Mouse (Mus musculus): ENCODE measurements around the gene Atg4a. TPM values are rescaled to one million over a fixed set of nuclear protein-coding genes. Genes with fewer than 3 reads are reported as not detected.

The Atg4a gene
- total and polyA plus RNA-seq, 3 experiments = 0.54 to 40.8 (median 31.8) TPM

DNA sequence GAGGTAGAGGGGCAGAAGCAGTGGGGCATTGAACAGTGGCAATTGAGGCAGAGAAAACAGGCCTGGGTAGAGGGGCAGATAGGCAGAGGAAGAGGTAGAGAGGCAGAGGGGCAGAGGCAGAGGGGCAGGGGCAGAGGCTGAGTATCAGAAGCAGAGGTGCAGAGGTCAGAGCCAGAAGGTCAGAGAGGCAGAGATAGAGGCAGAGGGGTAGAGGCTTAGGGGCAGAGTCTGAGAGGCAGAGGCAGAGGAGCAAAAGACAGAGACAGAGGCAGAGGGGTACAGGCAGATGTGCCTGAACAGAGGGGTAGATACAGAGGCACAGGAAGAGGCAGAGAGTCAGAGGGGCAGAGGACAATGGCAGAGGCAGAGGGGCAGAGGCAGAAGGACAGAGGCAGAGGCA, 193.6 kb downstream of the Atg4a start:
- no peak for ATAC-seq (ENCODE audit: extremely low read depth, insufficient number of reproducible peaks, low FRiP score, poor library complexity, severe bottlenecking)
- DNase-seq (ENCODE audit: low spot score) = no peak
- no peaks in the 10 kb centered on the region for H3K27me3 ChIP-seq (ENCODE audit: insufficient read depth, low read length)
- H3K4me1 ChIP-seq (ENCODE audit: insufficient read depth, low read depth, low read length) = no peaks in the 10 kb centered on the region
- no peaks in the 10 kb centered on the region for H3K9me3 ChIP-seq (replicated peaks)
- H3K4me3 ChIP-seq (ENCODE audit: low read depth, low read length) = no peak overlapping the region
- no peak for TF ChIP-seq GATA2 (IDR thresholded peaks at IDR 0.05; ENCODE audit: borderline replicate concordance, low read depth, low read length)
- H3K36me3 ChIP-seq (replicated peaks) = peaks cover 58% of the 10 kb centered on the region

DNA sequence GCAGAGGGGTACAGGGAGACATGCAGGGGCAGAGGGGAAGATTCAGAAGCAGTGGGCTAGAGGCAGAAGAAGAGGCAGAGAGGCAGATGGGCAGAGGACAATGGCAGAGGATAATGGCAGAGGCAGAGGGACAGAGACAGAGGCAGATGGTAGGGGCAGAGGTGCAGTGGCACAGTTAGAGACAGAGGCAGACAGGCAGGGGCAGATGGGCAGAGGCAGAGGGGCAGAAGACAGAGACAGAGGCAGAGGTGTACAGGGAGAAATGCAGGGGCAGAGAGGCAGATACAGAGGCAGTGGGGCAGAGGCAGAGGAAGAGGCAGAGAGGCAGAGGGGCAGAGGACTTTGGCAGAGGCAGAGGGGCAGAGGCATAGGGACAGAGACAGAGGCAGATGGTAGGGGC, 194.5 kb downstream of the Atg4a start:
- TF ChIP-seq TAL1 (conservative IDR thresholded peaks at IDR 0.05; ENCODE audit: low read depth, low read length) (no peak), GATA1 (IDR thresholded peaks at IDR 0.05; ENCODE audit: borderline replicate concordance, low read length) (no peak), CTCF (IDR thresholded peaks at IDR 0.05; ENCODE audit: low read depth, low read length) (no peak), GATA2 (IDR thresholded peaks at IDR 0.05; ENCODE audit: borderline replicate concordance, low read depth, low read length) (no peak), POLR2AphosphoS5 (IDR thresholded peaks at IDR 0.05; ENCODE audit: insufficient replicate concordance, low read depth, low read length) (no peak)
- DNase-seq (ENCODE audit: low spot score) = no peak
- peaks cover 63% of the 10 kb centered on the region for H3K36me3 ChIP-seq (replicated peaks)

DNA sequence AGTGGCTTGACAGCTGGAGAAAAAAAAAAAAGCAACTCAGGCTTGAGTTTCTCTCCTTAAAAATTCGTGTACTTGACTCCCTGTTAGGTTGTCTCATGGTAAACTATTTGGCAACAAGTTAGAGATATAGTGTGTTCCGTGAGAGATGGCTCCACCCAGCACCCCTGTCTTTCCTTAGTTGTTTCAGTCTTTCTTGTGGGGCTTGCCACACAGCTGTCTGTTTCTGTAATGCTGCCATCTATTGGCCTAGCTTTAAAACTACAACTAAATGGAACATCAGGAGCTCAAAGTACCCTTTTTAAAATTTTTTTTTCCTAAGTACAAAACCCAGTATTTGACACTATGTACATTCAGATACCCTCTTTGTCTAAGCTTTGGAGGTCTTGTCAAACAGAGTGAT, 200.0 kb downstream of the Atg4a start:
- DNase-seq (ENCODE audit: low spot score) = peak; percentile 0
- no peaks in the 10 kb centered on the region for H3K27me3 ChIP-seq (ENCODE audit: insufficient read depth, low read length)
- H3K4me1 ChIP-seq (ENCODE audit: insufficient read depth, low read depth, low read length) = no peaks in the 10 kb centered on the region
- H3K36me3 ChIP-seq (replicated peaks) = peaks cover 54% of the 10 kb centered on the region
- TF ChIP-seq POLR2AphosphoS5 (IDR thresholded peaks at IDR 0.05; ENCODE audit: insufficient replicate concordance, low read depth, low read length) = no peak
- TF ChIP-seq TAL1 (conservative IDR thresholded peaks at IDR 0.05; ENCODE audit: low read depth, low read length) = no peak
- no peak for TF ChIP-seq GATA1 (IDR thresholded peaks at IDR 0.05; ENCODE audit: borderline replicate concordance, low read length)
- TF ChIP-seq GATA2 (IDR thresholded peaks at IDR 0.05; ENCODE audit: borderline replicate concordance, low read depth, low read length) = no peak
- TF ChIP-seq CTCF (IDR thresholded peaks at IDR 0.05; ENCODE audit: low read depth, low read length) = no peak
- H3K4me3 ChIP-seq (ENCODE audit: low read depth, low read length) = no peak overlapping the region
- ATAC-seq (ENCODE audit: extremely low read depth, insufficient number of reproducible peaks, low FRiP score, poor library complexity, severe bottlenecking) = 0 out of 2 replicates have a peak, but pooled peaks have one; percentile 34
- H3K9me3 ChIP-seq (replicated peaks) = no peaks in the 10 kb centered on the region

More for the DNA sequence above, 194.5 kb downstream of the Atg4a start:
- Histone ChIP-seq H3K27me3 (ENCODE audit: insufficient read depth, low read length) (no peaks in the 10 kb centered on the region), H3K4me1 (ENCODE audit: insufficient read depth, low read depth, low read length) (no peaks in the 10 kb centered on the region), H3K4me3 (ENCODE audit: low read depth, low read length) (no peak overlapping the region), H3K9me3 (replicated peaks) (no peaks in the 10 kb centered on the region)
- ATAC-seq (ENCODE audit: extremely low read depth, insufficient number of reproducible peaks, low FRiP score, poor library complexity, severe bottlenecking) = no peak

DNA sequence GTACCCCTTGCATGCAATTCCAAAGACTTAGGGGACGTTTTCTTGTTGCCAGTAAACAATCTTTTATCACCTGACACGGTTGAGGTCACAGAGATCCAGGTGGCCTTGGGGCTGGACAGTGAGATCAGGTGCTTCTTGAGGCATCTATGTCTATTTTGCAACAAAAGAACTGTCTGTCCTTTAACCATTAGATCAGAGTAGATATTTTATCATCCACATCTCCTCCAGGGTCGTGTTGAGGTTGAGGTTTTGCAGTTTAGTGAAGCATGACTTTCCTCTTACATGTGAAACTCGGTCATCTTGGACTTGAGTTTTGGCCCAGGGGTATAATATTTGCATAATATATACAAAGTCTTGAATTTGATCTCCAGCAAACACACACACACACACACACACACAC, 200.9 kb downstream of the Atg4a start:
- Histone ChIP-seq H3K9me3 (replicated peaks) (no peaks in the 10 kb centered on the region), H3K27me3 (ENCODE audit: insufficient read depth, low read length) (no peaks in the 10 kb centered on the region), H3K4me3 (ENCODE audit: low read depth, low read length) (no peak overlapping the region), H3K4me1 (ENCODE audit: insufficient read depth, low read depth, low read length) (no peaks in the 10 kb centered on the region), H3K36me3 (replicated peaks) (peaks cover 45% of the 10 kb centered on the region)
- TF ChIP-seq GATA1 (IDR thresholded peaks at IDR 0.05; ENCODE audit: borderline replicate concordance, low read length) (no peak), GATA2 (IDR thresholded peaks at IDR 0.05; ENCODE audit: borderline replicate concordance, low read depth, low read length) (no peak), TAL1 (conservative IDR thresholded peaks at IDR 0.05; ENCODE audit: low read depth, low read length) (no peak), CTCF (IDR thresholded peaks at IDR 0.05; ENCODE audit: low read depth, low read length) (no peak)
- ATAC-seq (ENCODE audit: extremely low read depth, insufficient number of reproducible peaks, low FRiP score, poor library complexity, severe bottlenecking) (no peak), DNase-seq (ENCODE audit: low spot score) (no peak)

DNA sequence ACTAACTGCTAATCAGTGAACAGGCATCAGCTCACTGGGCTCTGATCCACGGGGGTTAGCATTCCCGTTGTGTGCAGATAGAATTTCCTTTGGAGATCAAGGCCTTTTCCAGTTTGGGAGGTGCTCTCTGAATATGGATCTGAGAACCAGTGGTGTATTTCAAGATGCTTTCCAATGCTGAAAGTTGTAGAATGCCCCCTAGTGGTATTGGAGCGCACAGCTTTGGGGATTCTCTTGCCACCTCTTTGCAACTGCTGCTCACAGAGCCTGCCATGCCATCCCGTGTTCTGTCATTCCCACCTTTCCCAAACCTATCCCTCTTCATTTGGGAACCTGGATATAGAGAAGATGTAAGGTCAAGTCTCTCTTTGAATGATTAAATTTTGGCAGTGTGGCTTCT, 201.5 kb downstream of the Atg4a start:
- Histone ChIP-seq H3K4me3 (ENCODE audit: low read depth, low read length) (no peak overlapping the region), H3K9me3 (replicated peaks) (no peaks in the 10 kb centered on the region), H3K27me3 (ENCODE audit: insufficient read depth, low read length) (no peaks in the 10 kb centered on the region), H3K4me1 (ENCODE audit: insufficient read depth, low read depth, low read length) (no peaks in the 10 kb centered on the region), H3K36me3 (replicated peaks) (peaks cover 39% of the 10 kb centered on the region)
- TF ChIP-seq GATA1 (IDR thresholded peaks at IDR 0.05; ENCODE audit: borderline replicate concordance, low read length) (no peak), CTCF (IDR thresholded peaks at IDR 0.05; ENCODE audit: low read depth, low read length) (peak; percentile 11; the same call in 1 of the 2 replicates), GATA2 (IDR thresholded peaks at IDR 0.05; ENCODE audit: borderline replicate concordance, low read depth, low read length) (no peak)
- ATAC-seq (ENCODE audit: extremely low read depth, insufficient number of reproducible peaks, low FRiP score, poor library complexity, severe bottlenecking) (no peak), DNase-seq (ENCODE audit: low spot score) (no peak)

DNA sequence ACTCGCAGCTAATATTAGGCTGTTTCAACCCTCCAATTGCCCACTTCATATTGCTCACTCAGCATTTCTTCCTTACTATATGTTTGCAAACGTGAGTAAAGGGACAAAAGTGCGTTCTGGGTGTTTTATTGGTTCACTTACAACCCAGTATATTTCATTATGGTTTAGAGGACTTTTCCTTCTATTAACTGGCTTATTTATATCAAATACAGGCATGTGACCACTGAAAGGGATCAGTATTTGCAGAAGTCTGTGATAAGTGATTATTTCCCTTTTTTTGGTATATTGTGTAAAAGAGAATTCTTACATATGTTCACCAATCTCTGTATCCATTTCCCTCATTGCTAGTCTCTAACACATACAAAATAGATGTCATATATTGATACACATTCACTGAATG, 203.7 kb downstream of the Atg4a start:
- no peak overlapping the region for H3K4me3 ChIP-seq (ENCODE audit: low read depth, low read length)
- no peaks in the 10 kb centered on the region for H3K4me1 ChIP-seq (ENCODE audit: insufficient read depth, low read depth, low read length)
- ATAC-seq (ENCODE audit: extremely low read depth, insufficient number of reproducible peaks, low FRiP score, poor library complexity, severe bottlenecking) = no peak
- H3K27me3 ChIP-seq (ENCODE audit: insufficient read depth, low read length) = no peaks in the 10 kb centered on the region
- no peaks in the 10 kb centered on the region for H3K9me3 ChIP-seq (replicated peaks)
- peaks cover 19% of the 10 kb centered on the region for H3K36me3 ChIP-seq (replicated peaks)
- no peak for TF ChIP-seq POLR2AphosphoS5 (IDR thresholded peaks at IDR 0.05; ENCODE audit: insufficient replicate concordance, low read depth, low read length)
- TF ChIP-seq TAL1 (conservative IDR thresholded peaks at IDR 0.05; ENCODE audit: low read depth, low read length) = no peak
- TF ChIP-seq GATA1 (IDR thresholded peaks at IDR 0.05; ENCODE audit: borderline replicate concordance, low read length) = no peak
- no peak for TF ChIP-seq GATA2 (IDR thresholded peaks at IDR 0.05; ENCODE audit: borderline replicate concordance, low read depth, low read length)
- TF ChIP-seq CTCF (IDR thresholded peaks at IDR 0.05; ENCODE audit: low read depth, low read length) = no peak
- DNase-seq (ENCODE audit: low spot score) = no peak

DNA sequence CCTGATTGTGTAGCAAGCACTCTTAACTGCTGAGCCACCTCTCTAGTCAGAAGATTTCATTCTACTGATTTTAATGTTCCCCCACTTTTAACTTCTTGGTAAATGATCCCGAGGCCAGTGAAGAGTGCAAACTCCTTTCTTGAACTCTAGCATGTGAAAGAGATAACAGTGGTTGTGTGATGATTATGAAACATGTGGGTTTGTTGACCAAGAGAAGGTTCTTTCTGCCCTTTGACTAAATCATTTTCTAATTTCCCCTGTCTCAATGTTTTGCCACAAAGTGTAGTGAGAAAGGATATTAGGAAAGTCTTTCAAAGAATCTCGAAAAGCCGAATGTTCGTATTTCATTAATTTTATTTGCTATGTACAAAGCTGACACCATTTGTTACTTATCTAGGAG, 208.4 kb downstream of the Atg4a start:
- no peaks in the 10 kb centered on the region for H3K4me1 ChIP-seq (ENCODE audit: insufficient read depth, low read depth, low read length)
- DNase-seq (ENCODE audit: low spot score) (no peak), ATAC-seq (ENCODE audit: extremely low read depth, insufficient number of reproducible peaks, low FRiP score, poor library complexity, severe bottlenecking) (no peak)
- H3K4me3 ChIP-seq (ENCODE audit: low read depth, low read length) = no peak overlapping the region
- no peaks in the 10 kb centered on the region for H3K9me3 ChIP-seq (replicated peaks)
- no peaks in the 10 kb centered on the region for H3K27me3 ChIP-seq (ENCODE audit: insufficient read depth, low read length)
- TF ChIP-seq GATA2 (IDR thresholded peaks at IDR 0.05; ENCODE audit: borderline replicate concordance, low read depth, low read length) (no peak), TAL1 (conservative IDR thresholded peaks at IDR 0.05; ENCODE audit: low read depth, low read length) (no peak), POLR2AphosphoS5 (IDR thresholded peaks at IDR 0.05; ENCODE audit: insufficient replicate concordance, low read depth, low read length) (no peak), GATA1 (IDR thresholded peaks at IDR 0.05; ENCODE audit: borderline replicate concordance, low read length) (no peak), CTCF (IDR thresholded peaks at IDR 0.05; ENCODE audit: low read depth, low read length) (no peak)
- no peaks in the 10 kb centered on the region for H3K36me3 ChIP-seq (replicated peaks)
